Mouse (Mus musculus) myocyte (in vitro differentiated cells): Measurements from ENCODE around the gene Usf3. TPM values are rescaled to one million over a fixed set of nuclear protein-coding genes. Genes with fewer than 3 reads are reported as not detected.

ENCODE experiments used
- H3K27me3 ChIP-seq: one replicate; pipeline ENCODE4 v1.6.1; 2011; ENCODE audit not compliant: control insufficient read depth, insufficient read depth, insufficient read length
- H3K36me3 ChIP-seq: one replicate; pipeline ENCODE4 v1.6.1; 2011; ENCODE audit not compliant: control insufficient read depth, insufficient read depth
- H3K4me2 ChIP-seq: one replicate; pipeline ENCODE4 v1.6.1; 2011; ENCODE audit warnings: low read depth, control low read depth
- H3K4me3 ChIP-seq: one replicate; pipeline ENCODE4 v1.5.1; 2011; ENCODE audit warnings: mild to moderate bottlenecking, control low read depth, moderate library complexity
- H3K79me2 ChIP-seq: one replicate; pipeline ENCODE4 v1.6.1; 2011; ENCODE audit not compliant: control insufficient read depth, insufficient read depth
- H3ac ChIP-seq: one replicate; pipeline ENCODE4 v1.6.1; 2011; ENCODE audit not compliant: control insufficient read depth, insufficient read length
- CEBPB ChIP-seq: IDR thresholded peaks from 2 replicates; pipeline ENCODE4 v1.6.1; 2011; ENCODE audit warnings: mild to moderate bottlenecking, moderate library complexity; ENCODE audit not compliant: poor library complexity, insufficient read depth, severe bottlenecking
- E2F4 ChIP-seq: IDR thresholded peaks from one replicate; pipeline ENCODE4 v1.6.1; 2011; ENCODE audit warnings: mild to moderate bottlenecking, control low read depth, moderate library complexity; ENCODE audit not compliant: insufficient read depth
- MAX ChIP-seq: IDR thresholded peaks from one replicate; pipeline ENCODE4 v1.6.1; 2011; ENCODE audit warnings: low read depth, mild to moderate bottlenecking, control low read depth
- MYOD1 ChIP-seq, 3 experiments: IDR thresholded peaks; one replicate each; pipeline ENCODE4 v1.6.1; 2011; ENCODE audit warnings: control low read depth in 2 of 3, low read depth in 2 of 3, mild to moderate bottlenecking in 2 of 3, moderate library complexity in 1 of 3; ENCODE audit not compliant: insufficient read length in 2 of 3, control insufficient read depth in 1 of 3
- MYOG ChIP-seq, 3 experiments: IDR thresholded peaks; one replicate each; pipeline ENCODE4 v1.6.1; 2011; ENCODE audit warnings: control low read depth in 2 of 3, low read depth in 2 of 3, mild to moderate bottlenecking in 2 of 3; ENCODE audit not compliant: insufficient read length in 2 of 3, control insufficient read depth in 1 of 3, insufficient read depth in 1 of 3
- POLR2A ChIP-seq: IDR thresholded peaks from one replicate; pipeline ENCODE4 v1.6.1; 2011; ENCODE audit warnings: low read depth, mild to moderate bottlenecking, control low read depth, moderate library complexity; ENCODE audit not compliant: insufficient read length
- POLR2AphosphoS2 ChIP-seq: IDR thresholded peaks from one replicate; pipeline ENCODE4 v1.6.1; 2011; ENCODE audit warnings: low read depth, control low read depth; ENCODE audit not compliant: insufficient read length
- REST ChIP-seq: IDR thresholded peaks from one replicate; pipeline ENCODE4 v1.6.1; 2011; ENCODE audit warnings: mild to moderate bottlenecking, control low read depth, moderate library complexity; ENCODE audit not compliant: insufficient read depth, insufficient read length
- SRF ChIP-seq: IDR thresholded peaks from one replicate; pipeline ENCODE4 v1.6.1; 2011; ENCODE audit warnings: low read depth; ENCODE audit not compliant: control insufficient read depth, insufficient read length
- TCF12 ChIP-seq: IDR thresholded peaks from one replicate; pipeline ENCODE4 v1.6.1; 2011; ENCODE audit warnings: mild to moderate bottlenecking, control low read depth; ENCODE audit not compliant: poor library complexity, insufficient read depth, severe bottlenecking
- TCF3 ChIP-seq: IDR thresholded peaks from one replicate; pipeline ENCODE4 v1.6.1; 2011; ENCODE audit warnings: low read depth, control low read depth; ENCODE audit not compliant: insufficient read length
- USF1 ChIP-seq: IDR thresholded peaks from one replicate; pipeline ENCODE4 v1.6.1; 2011; ENCODE audit warnings: low read depth, mild to moderate bottlenecking, control low read depth, moderate library complexity
- polyA plus RNA-seq: library from polyadenylated mRNA; unstranded; fragments of >200 nt; fragmentation: generic; extraction: Trizol; gene quantifications from one replicate; pipeline ENCODE4 v1.2.1, GENCODE M21; 2012; ENCODE audit warnings: missing spikeins

The Usf3 gene
- polyA plus RNA-seq, 1 experiment, result 3.5 TPM

DNA sequence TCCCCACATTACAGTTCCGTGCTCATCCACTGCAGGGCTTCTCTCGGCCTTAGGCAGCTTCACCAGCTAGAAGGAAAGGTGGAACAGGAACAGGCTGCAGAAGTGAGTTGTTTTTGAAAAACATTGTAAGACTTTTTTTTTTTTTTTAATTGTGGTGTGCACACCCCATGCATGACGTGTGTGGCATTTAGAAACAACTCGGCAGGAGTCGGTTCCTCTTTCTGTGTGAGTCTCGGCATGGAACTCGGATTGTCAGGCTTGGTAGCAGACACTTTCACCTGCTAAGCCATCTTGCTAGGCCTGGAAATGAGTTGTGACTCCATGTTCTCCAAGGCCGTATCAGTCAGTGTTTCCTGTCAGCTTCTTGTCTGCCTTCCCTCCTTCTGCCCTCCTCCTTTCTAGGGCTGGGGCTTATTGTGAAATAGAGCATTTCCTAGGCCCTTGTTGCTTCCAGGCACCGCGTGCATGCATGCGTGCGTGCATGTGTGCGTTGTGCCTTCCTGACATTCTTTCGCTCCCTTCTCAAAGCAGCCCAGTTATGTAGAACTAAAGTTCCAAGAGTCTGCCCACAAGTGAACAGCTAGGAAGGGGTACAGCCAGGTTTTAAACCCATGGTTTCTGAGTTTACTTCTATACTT is 26.1 kb downstream of the Usf3 start:
- Histone ChIP-seq H3K4me2 (no peak overlapping the region), H3K36me3 (peaks cover 4% of the 10 kb centered on the region), H3K79me2 (no peaks in the 10 kb centered on the region), H3K27me3 (no peaks in the 10 kb centered on the region), H3ac (no peak overlapping the region), H3K4me3 (no peak overlapping the region)
- TF ChIP-seq POLR2A, result no peak
- TF ChIP-seq TCF3, result no peak
- no peak for TF ChIP-seq MYOG (IDR thresholded peaks at IDR 0.05; ENCODE audit: control insufficient read depth in 1 of 3, insufficient read depth in 1 of 3, insufficient read length in 2 of 3, low read depth in 2 of 3)
- TF ChIP-seq CEBPB, result no peak
- no peak for TF ChIP-seq USF1
- TF ChIP-seq REST, result no peak
- TF ChIP-seq MYOD1 (IDR thresholded peaks at IDR 0.05; ENCODE audit: control insufficient read depth in 1 of 3, insufficient read length in 2 of 3, low read depth in 2 of 3), result no peak
- no peak for TF ChIP-seq POLR2AphosphoS2
- TF ChIP-seq MAX, result no peak
- TF ChIP-seq SRF, result no peak
- TF ChIP-seq TCF12, result no peak
- no peak for TF ChIP-seq E2F4

DNA sequence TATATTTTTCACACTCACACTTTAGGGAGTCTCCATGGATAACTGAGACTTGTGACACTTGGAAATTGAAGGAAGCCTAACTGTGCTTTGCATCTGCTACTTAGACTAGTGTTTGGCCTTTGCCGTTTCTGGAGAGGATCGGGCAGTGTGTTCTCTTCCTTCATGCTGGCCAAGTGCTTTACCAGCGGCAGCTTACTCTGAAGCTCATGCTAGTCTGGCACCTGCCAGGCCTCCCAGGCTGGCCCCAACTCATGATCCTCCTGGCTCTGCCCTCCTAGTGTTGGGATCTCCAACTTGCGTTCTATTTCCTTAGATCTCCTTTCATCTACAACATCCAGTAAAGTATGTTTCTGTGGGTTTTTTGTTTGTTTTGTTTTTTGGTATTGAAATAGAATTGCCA is 27.1 kb downstream of the Usf3 start:
- no peak for TF ChIP-seq POLR2A
- TF ChIP-seq USF1, result no peak
- no peak for TF ChIP-seq POLR2AphosphoS2
- no peak for TF ChIP-seq MYOG (IDR thresholded peaks at IDR 0.05; ENCODE audit: control insufficient read depth in 1 of 3, insufficient read depth in 1 of 3, insufficient read length in 2 of 3, low read depth in 2 of 3)
- H3K4me2 ChIP-seq, result no peak overlapping the region
- no peaks in the 10 kb centered on the region for H3K79me2 ChIP-seq
- no peaks in the 10 kb centered on the region for H3K27me3 ChIP-seq
- H3K4me3 ChIP-seq, result no peak overlapping the region
- H3K36me3 ChIP-seq, result peaks cover 11% of the 10 kb centered on the region
- no peak overlapping the region for H3ac ChIP-seq

DNA sequence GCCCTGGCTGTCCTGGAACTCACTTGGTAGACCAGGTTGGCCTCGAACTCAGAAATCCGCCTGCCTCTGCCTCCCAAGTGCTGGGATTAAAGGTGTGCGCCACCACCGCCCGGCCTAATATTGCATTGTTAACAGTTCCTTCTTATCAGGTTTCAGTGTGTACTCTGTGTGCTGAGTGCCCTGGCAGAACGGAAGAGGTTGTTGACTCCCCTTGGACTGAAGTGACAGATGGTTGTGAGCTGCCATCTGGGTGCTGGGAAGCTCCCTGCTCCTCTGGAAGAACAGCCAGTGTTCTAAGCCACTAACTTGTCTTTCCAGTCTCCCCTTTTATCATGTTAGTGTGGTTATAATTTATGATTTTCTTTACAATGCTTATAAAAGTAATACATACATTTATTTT is 31.3 kb downstream of the Usf3 start:
- Histone ChIP-seq H3ac (no peak overlapping the region), H3K79me2 (no peaks in the 10 kb centered on the region), H3K27me3 (no peaks in the 10 kb centered on the region), H3K4me2 (no peak overlapping the region), H3K4me3 (no peak overlapping the region), H3K36me3 (peaks cover 25% of the 10 kb centered on the region)
- no peak for TF ChIP-seq POLR2A
- no peak for TF ChIP-seq MAX
- no peak for TF ChIP-seq SRF
- no peak for TF ChIP-seq MYOG (IDR thresholded peaks at IDR 0.05; ENCODE audit: control insufficient read depth in 1 of 3, insufficient read depth in 1 of 3, insufficient read length in 2 of 3, low read depth in 2 of 3)
- TF ChIP-seq CEBPB, result no peak
- TF ChIP-seq REST, result no peak
- no peak for TF ChIP-seq TCF3
- no peak for TF ChIP-seq E2F4

DNA sequence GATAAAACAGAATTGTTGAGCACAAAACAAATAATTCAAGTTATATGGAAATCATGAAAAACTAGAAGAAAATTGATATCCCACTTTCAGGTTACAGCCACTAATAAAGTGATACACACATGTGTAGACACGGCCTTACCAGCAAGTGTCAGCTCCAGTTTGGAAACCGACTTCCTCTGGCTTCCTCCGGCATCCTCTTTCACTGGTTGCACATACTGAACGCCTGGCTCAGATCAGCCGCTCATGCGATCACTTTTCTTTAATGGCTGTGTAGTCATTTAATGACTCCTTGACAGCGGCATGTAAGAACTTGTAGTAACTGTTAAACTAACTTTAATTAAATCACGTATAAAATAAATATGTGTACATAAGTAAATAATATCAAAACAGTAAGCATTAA is 32.9 kb downstream of the Usf3 start:
- TF ChIP-seq CEBPB, result no peak
- no peak for TF ChIP-seq USF1
- TF ChIP-seq SRF, result no peak
- no peak for TF ChIP-seq POLR2A
- H3K36me3 ChIP-seq, result peaks cover 21% of the 10 kb centered on the region
- H3K4me3 ChIP-seq, result no peak overlapping the region
- H3K4me2 ChIP-seq, result no peak overlapping the region
- no peaks in the 10 kb centered on the region for H3K27me3 ChIP-seq
- H3K79me2 ChIP-seq, result no peaks in the 10 kb centered on the region
- no peak overlapping the region for H3ac ChIP-seq

DNA sequence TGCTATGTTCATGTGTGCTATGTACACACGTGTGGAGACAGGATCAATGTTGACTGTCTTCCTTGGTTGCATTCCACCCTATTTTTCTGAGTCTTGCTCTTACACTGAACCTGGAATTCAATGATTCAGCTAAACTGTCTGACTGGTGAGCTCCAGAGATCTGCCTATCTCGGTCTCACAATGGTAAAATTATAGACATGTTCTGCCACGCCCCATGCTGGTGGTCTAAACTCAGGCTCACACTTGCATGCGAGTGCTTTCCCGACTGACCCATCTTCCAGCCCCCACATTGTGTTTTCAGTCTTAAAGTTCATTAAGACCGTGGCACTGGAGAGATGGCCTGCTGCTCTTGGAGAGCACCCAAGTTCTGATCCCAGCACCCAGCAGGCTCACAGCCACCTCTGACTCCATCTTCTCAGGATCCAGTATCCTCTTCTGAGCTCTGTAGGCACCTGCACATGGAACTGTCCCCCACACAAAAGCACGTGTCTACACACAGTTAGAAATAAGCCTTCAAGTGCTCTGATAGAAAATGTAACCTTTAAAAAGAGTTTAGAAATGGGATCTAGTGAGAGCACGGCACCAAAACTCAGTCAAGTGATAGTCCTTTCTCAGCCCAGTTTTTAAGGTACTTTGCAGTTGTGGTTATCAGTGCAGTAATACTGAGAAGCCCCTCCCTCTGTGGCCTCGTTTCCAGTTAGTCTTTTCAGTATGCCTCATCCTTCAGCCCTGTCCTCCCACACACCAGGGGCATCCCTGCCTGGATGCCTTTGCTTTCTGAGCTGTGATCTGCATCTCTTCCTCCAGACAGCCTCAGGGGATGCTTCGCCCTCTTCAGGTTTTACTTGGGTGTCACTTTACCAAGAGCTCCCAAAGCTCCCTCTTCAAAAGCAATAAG is 37.4 kb downstream of the Usf3 start:
- no peak overlapping the region for H3K4me2 ChIP-seq
- peaks cover 25% of the 10 kb centered on the region for H3K36me3 ChIP-seq
- TF ChIP-seq CEBPB (no peak), POLR2A (no peak), REST (no peak), POLR2AphosphoS2 (no peak), TCF12 (no peak), E2F4 (no peak), MAX (no peak), USF1 (no peak), MYOD1 (IDR thresholded peaks at IDR 0.05; ENCODE audit: control insufficient read depth in 1 of 3, insufficient read length in 2 of 3, low read depth in 2 of 3) (no peak), TCF3 (no peak), SRF (no peak)
- H3K27me3 ChIP-seq, result no peaks in the 10 kb centered on the region
- no peaks in the 10 kb centered on the region for H3K79me2 ChIP-seq
- no peak overlapping the region for H3ac ChIP-seq
- H3K4me3 ChIP-seq, result no peak overlapping the region
